Mouse (Mus musculus) myocyte (in vitro differentiated cells): ENCODE data around the gene Gm4881.

Experiments used
- MAX ChIP-seq: IDR thresholded peaks from one replicate; pipeline ENCODE4 v1.6.1; 2011; ENCODE audit warnings: low read depth, mild to moderate bottlenecking, control low read depth
- POLR2A ChIP-seq: IDR thresholded peaks from one replicate; pipeline ENCODE4 v1.6.1; 2011; ENCODE audit warnings: low read depth, mild to moderate bottlenecking, control low read depth, moderate library complexity; ENCODE audit not compliant: insufficient read length
- USF1 ChIP-seq: IDR thresholded peaks from one replicate; pipeline ENCODE4 v1.6.1; 2011; ENCODE audit warnings: low read depth, mild to moderate bottlenecking, control low read depth, moderate library complexity

DNA sequence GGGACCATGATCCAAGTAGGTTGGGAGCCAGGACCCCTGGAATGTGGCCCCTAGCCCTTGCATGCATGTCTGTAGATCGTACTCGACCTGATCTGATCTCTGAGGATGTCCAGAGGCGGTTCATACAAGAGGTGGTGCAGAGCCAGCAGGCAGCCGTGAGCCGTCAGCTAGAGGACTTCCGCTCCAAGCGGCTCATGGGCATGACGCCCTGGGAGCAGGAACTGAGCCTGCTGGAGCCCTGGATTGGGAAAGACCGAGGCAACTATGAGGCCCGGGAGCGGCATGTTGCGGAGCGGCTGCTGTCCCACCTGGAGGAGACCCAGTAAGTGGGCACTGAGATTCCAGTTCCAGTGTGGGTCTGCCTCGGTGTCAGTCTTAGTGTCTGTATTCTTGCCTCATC is 31.8 kb downstream of the Gm4881 start:
- TF ChIP-seq POLR2A (no peak), USF1 (no peak), MAX (no peak)
